Mouse (Mus musculus): Measurements from ENCODE around the gene Slc30a7. TPM values are rescaled to one million over a fixed set of nuclear protein-coding genes. Genes with fewer than 3 reads are reported as not detected.

The Slc30a7 gene
- total RNA-seq, 1 experiment = 25.1 TPM

DNA sequence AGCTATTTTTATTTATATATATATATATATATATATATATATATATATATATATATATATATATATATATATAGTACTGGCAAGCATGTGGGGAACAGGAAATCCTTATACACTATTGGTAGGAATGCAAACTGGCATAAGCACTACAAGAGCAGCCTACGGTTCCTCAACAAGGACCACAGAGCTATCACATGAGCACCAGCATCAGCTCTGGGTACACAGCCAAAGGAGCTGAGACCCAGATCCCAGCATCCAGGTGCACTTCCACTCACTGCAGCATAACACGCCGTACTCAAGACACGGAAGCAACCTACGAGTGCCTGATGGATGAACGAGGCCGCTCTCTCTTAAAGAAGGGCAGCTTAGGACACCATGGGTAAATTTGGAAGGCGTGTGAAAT lies 24.0 kb downstream of the Slc30a7 start:
- Histone ChIP-seq H3K4me3 (ENCODE audit: insufficient read depth in 1 of 2, low read depth in 1 of 2, low read length in 2 of 2, poor library complexity in 1 of 2, severe bottlenecking in 1 of 2) (no peak overlapping the region), H3K9me3 (ENCODE audit: control insufficient read depth, insufficient read depth, low read depth, low read length) (no peaks in the 10 kb centered on the region), H3K4me1 (ENCODE audit: control insufficient read depth in 2 of 2, insufficient read depth in 2 of 2, low read length in 2 of 2, poor library complexity in 1 of 2) (no peaks in the 10 kb centered on the region), H3K27ac (ENCODE audit: insufficient read depth, low read depth, low read length, poor library complexity, severe bottlenecking) (no peak overlapping the region), H3K36me3 (ENCODE audit: control insufficient read depth, insufficient read depth, low read length, poor library complexity, severe bottlenecking) (peaks cover 12% of the 10 kb centered on the region), H3K9ac (ENCODE audit: insufficient read depth, low read depth, low read length, poor library complexity, severe bottlenecking) (no peak overlapping the region)
- in situ Hi-C loops (cut with MboI; ENCODE audit: low sequenced_read_pairs in 2 of 2, unreplicated experiment in 2 of 2) = no loop called here
- no peak for TF ChIP-seq HCFC1 (IDR thresholded peaks at IDR 0.05; ENCODE audit: borderline replicate concordance, insufficient read depth, low read length)
- no peak for TF ChIP-seq CHD2 (IDR thresholded peaks at IDR 0.05; ENCODE audit: low read depth, low read length)
- no peak for TF ChIP-seq MAFK (IDR thresholded peaks at IDR 0.05; ENCODE audit: insufficient read depth, low read depth, low read length)
- TF ChIP-seq ZC3H11A (IDR thresholded peaks at IDR 0.05; ENCODE audit: borderline replicate concordance, low read depth, low read length) = no peak
- no peak for TF ChIP-seq ZNF384 (IDR thresholded peaks at IDR 0.05; ENCODE audit: low read depth, low read length)
- no peak for DNase-seq (ENCODE audit: low read depth, low spot score)

GRCm38 (mm10) chr3:115979000-115979399 lies 28.2 kb downstream of the Slc30a7 start:
- H3K36me3 ChIP-seq (ENCODE audit: control insufficient read depth, insufficient read depth, low read length, poor library complexity, severe bottlenecking) = peaks cover 11% of the 10 kb centered on the region
- no peak overlapping the region for H3K9ac ChIP-seq (ENCODE audit: insufficient read depth, low read depth, low read length, poor library complexity, severe bottlenecking)
- no peak for DNase-seq (ENCODE audit: low read depth, low spot score)
- no peaks in the 10 kb centered on the region for H3K9me3 ChIP-seq (ENCODE audit: control insufficient read depth, insufficient read depth, low read depth, low read length)
- H3K4me3 ChIP-seq (ENCODE audit: insufficient read depth in 1 of 2, low read depth in 1 of 2, low read length in 2 of 2, poor library complexity in 1 of 2, severe bottlenecking in 1 of 2) = no peak overlapping the region
- TF ChIP-seq ZNF384 (IDR thresholded peaks at IDR 0.05; ENCODE audit: low read depth, low read length) = peak; percentile 36; the same call in 1 of the 2 replicates
- no peak for TF ChIP-seq ZC3H11A (IDR thresholded peaks at IDR 0.05; ENCODE audit: borderline replicate concordance, low read depth, low read length)
- H3K27ac ChIP-seq (ENCODE audit: insufficient read depth, low read depth, low read length, poor library complexity, severe bottlenecking) = no peak overlapping the region
- in situ Hi-C loops (cut with MboI; ENCODE audit: low sequenced_read_pairs in 2 of 2, unreplicated experiment in 2 of 2) = no loop called here
- no peaks in the 10 kb centered on the region for H3K4me1 ChIP-seq (ENCODE audit: control insufficient read depth in 2 of 2, insufficient read depth in 2 of 2, low read length in 2 of 2, poor library complexity in 1 of 2)

DNA sequence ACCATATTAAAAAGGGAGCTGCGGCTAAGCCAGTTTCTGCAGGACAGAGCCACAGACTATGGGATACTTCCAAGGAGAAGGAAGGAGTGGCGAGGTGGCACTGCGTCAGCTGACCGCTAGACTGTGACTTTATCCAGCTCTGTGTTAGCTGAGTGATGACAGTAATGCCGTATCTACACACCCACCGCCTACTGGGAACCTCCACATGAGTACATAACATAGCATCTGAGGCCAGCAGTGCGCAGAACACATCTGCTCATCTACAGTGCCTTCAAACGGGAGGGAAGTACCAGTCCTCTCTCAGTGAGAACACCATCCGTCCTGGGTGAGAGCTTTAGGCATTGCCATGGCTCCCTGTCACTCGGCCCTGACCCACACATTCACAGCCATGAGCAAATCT lies 32.2 kb downstream of the Slc30a7 start:
- Histone ChIP-seq H3K4me3 (ENCODE audit: insufficient read depth in 1 of 2, low read depth in 1 of 2, low read length in 2 of 2, poor library complexity in 1 of 2, severe bottlenecking in 1 of 2) (no peak overlapping the region), H3K9ac (ENCODE audit: insufficient read depth, low read depth, low read length, poor library complexity, severe bottlenecking) (no peak overlapping the region), H3K27ac (ENCODE audit: insufficient read depth, low read depth, low read length, poor library complexity, severe bottlenecking) (no peak overlapping the region), H3K9me3 (ENCODE audit: control insufficient read depth, insufficient read depth, low read depth, low read length) (no peaks in the 10 kb centered on the region), H3K36me3 (ENCODE audit: control insufficient read depth, insufficient read depth, low read length, poor library complexity, severe bottlenecking) (peaks cover 6% of the 10 kb centered on the region; the same call in 1 of the 2 replicates), H3K4me1 (ENCODE audit: control insufficient read depth in 2 of 2, insufficient read depth in 2 of 2, low read length in 2 of 2, poor library complexity in 1 of 2) (no peaks in the 10 kb centered on the region)
- in situ Hi-C loops (cut with MboI; ENCODE audit: low sequenced_read_pairs in 2 of 2, unreplicated experiment in 2 of 2) = no loop called here
- no peak for TF ChIP-seq CHD2 (IDR thresholded peaks at IDR 0.05; ENCODE audit: low read depth, low read length)
- TF ChIP-seq HCFC1 (IDR thresholded peaks at IDR 0.05; ENCODE audit: borderline replicate concordance, insufficient read depth, low read length) = no peak
- TF ChIP-seq ZC3H11A (IDR thresholded peaks at IDR 0.05; ENCODE audit: borderline replicate concordance, low read depth, low read length) = no peak
- TF ChIP-seq ZNF384 (IDR thresholded peaks at IDR 0.05; ENCODE audit: low read depth, low read length) = no peak
- no peak for DNase-seq (ENCODE audit: low read depth, low spot score)

- no peak overlapping the region for H3K27ac ChIP-seq (ENCODE audit: insufficient read depth, low read depth, low read length, poor library complexity, severe bottlenecking)
- H3K4me3 ChIP-seq (ENCODE audit: insufficient read depth in 1 of 2, low read depth in 1 of 2, low read length in 2 of 2, poor library complexity in 1 of 2, severe bottlenecking in 1 of 2) = no peak overlapping the region
- no peak overlapping the region for H3K9ac ChIP-seq (ENCODE audit: insufficient read depth, low read depth, low read length, poor library complexity, severe bottlenecking)
- no peaks in the 10 kb centered on the region for H3K9me3 ChIP-seq (ENCODE audit: control insufficient read depth, insufficient read depth, low read depth, low read length)
- in situ Hi-C loops (cut with MboI; ENCODE audit: low sequenced_read_pairs in 2 of 2, unreplicated experiment in 2 of 2) = no loop called here
- TF ChIP-seq ZC3H11A (IDR thresholded peaks at IDR 0.05; ENCODE audit: borderline replicate concordance, low read depth, low read length) = no peak
- no peak for TF ChIP-seq MAFK (IDR thresholded peaks at IDR 0.05; ENCODE audit: insufficient read depth, low read depth, low read length)
- no peak for TF ChIP-seq CHD2 (IDR thresholded peaks at IDR 0.05; ENCODE audit: low read depth, low read length)
- TF ChIP-seq ZNF384 (IDR thresholded peaks at IDR 0.05; ENCODE audit: low read depth, low read length) = no peak
- TF ChIP-seq HCFC1 (IDR thresholded peaks at IDR 0.05; ENCODE audit: borderline replicate concordance, insufficient read depth, low read length) = no peak
- H3K36me3 ChIP-seq (ENCODE audit: control insufficient read depth, insufficient read depth, low read length, poor library complexity, severe bottlenecking) = peaks cover 6% of the 10 kb centered on the region; the same call in 1 of the 2 replicates
- no peak for DNase-seq (ENCODE audit: low read depth, low spot score)
- no peaks in the 10 kb centered on the region for H3K4me1 ChIP-seq (ENCODE audit: control insufficient read depth in 2 of 2, insufficient read depth in 2 of 2, low read length in 2 of 2, poor library complexity in 1 of 2)
Measured at GRCm38 (mm10) chr3:115974228-115974627, 33.0 kb downstream of the Slc30a7 start.

All from ES-E14 (cell line).